Mouse (Mus musculus) Patski (cell line): ENCODE measurements around the gene Pllp. TPM values are rescaled to one million over a fixed set of nuclear protein-coding genes. Genes with fewer than 3 reads are reported as not detected.

Experiments used
- ATAC-seq: fragments of 100-300 bp; one replicate; pipeline ENCODE4 v1.8.0; 2021
- CTCF ChIA-PET: fragments of 350-600 bp; sonication (Branson Sonifier 250); formaldehyde crosslinking; loops from one replicate; lab custom pipeline; 2022; ENCODE audit warnings: inconsistent platforms; lab: Charles Lee
- POLR2A ChIA-PET: fragments of 350-600 bp; sonication (Branson Sonifier 250); formaldehyde crosslinking; loops from one replicate; lab custom pipeline; 2022; ENCODE audit warnings: antibody characterized with exemption, inconsistent platforms; lab: Charles Lee
- DNase-seq: peaks from one replicate; pipeline ENCODE4 v3.0.0-alpha.2; 2011; ENCODE audit warnings: low read depth, low spot score
- H3K27me3 ChIP-seq: fragments of 371-371 bp; one replicate; pipeline ENCODE4 v1.5.1; 2021
- CTCF ChIP-seq: fragments of 100-300 bp; IDR thresholded peaks from one replicate; pipeline ENCODE4 v1.5.1; 2021
- in situ Hi-C: fragments of 300-500 bp; cut with MboI; formaldehyde crosslinking; loops from 3 replicates; pipeline ENCODE4 v1.11.1; 2018; ENCODE audit warnings: low pct_unique_long_range_greater_than_20kb, mixed read lengths
- polyA plus RNA-seq: library from polyadenylated mRNA; unstranded; gene quantifications from one replicate; pipeline ENCODE4 v1.2.3, GENCODE M21; 2021

The Pllp gene
- polyA plus RNA-seq, 1 experiment from 2014 or later, result 0.56 TPM

- CTCF ChIA-PET, result interaction anchor here (0.5 to 2.6 kb wide), 20 partner anchors 10 to 213 kb away, joined by 3 to 17 read pairs (median 4); partner anchors contain the start of genes Ccl17, Fam192a and Rspry1
- peak; percentile 85 for TF ChIP-seq CTCF
- H3K27me3 ChIP-seq, result no peaks in the 10 kb centered on the region
- in situ Hi-C loops, result loop anchor here (5.0 to 10.0 kb wide), 3 partner anchors 81 to 212 kb away; no protein-coding TSS in a partner anchor
- ATAC-seq (peak; percentile 34), DNase-seq (peak; percentile 97)
- POLR2A ChIA-PET, result interaction anchor here (0.7 to 2.7 kb wide), 4 partner anchors 84 to 498 kb away, joined by 3 to 11 read pairs (median 7); no protein-coding TSS in a partner anchor
These were observed 8.0 kb upstream of the Pllp start for GRCm38 (mm10) chr8:94703972-94704668.

DNA sequence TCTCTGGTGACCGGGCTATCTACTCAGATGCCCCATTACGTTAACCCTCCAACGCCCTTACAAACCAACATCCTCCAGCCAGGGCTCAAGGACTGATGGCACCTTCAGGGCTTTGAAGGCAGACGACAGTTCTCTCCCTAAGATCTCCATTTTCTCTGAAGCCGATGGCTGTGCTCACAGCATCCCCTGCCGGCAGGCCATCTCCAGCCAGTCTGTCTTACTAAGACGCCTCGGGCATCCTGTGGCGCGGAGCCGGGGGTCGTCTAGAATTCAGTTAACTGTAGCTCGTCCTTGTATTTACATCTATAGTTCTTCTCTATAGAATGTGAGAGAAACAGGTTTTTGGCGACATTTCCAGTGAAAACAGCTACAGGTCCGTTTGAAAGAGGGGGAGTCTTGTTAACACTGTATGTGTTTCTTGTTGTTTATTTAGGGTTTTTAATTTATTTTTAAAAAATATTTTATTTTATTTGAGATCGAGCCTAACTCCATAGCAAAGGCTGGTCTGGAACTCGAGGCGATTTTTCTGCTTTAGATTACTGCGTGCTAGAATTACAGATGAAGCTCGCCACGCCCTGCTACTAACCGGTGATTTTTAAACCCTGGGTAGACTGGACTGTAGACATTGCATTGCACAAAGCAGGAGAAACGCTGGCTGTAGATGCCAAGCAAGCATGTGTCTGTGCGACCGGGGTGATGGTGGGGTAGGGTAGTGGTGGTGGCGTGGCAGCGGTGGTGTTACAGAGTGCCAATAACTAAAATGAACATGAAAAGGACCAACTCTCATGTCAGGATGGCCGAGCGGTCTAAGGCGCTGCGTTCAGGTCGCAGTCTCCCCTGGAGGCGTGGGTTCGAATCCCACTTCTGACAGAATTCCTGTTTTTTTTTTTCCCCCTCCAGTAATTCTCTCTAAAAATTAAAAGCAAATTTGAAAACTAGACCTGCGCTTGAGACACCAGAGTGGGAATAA is 7.1 kb upstream of the Pllp start:
- peak; percentile 59 for ATAC-seq
- no peak for DNase-seq
- CTCF ChIA-PET, result interaction anchor here (0.5 to 2.6 kb wide), 29 partner anchors 10 to 221 kb away, joined by 3 to 17 read pairs (median 4); partner anchors contain the start of genes Ccl17, Fam192a and Rspry1
- no peaks in the 10 kb centered on the region for H3K27me3 ChIP-seq
- POLR2A ChIA-PET, result interaction anchor here (0.7 to 2.7 kb wide), 4 partner anchors 85 to 497 kb away, joined by 3 to 11 read pairs (median 5); no protein-coding TSS in a partner anchor
- peak; percentile 99 for TF ChIP-seq CTCF
- in situ Hi-C loops, result loop anchor here (5.0 to 10.0 kb wide), 3 partner anchors 82 to 211 kb away; no protein-coding TSS in a partner anchor

DNA sequence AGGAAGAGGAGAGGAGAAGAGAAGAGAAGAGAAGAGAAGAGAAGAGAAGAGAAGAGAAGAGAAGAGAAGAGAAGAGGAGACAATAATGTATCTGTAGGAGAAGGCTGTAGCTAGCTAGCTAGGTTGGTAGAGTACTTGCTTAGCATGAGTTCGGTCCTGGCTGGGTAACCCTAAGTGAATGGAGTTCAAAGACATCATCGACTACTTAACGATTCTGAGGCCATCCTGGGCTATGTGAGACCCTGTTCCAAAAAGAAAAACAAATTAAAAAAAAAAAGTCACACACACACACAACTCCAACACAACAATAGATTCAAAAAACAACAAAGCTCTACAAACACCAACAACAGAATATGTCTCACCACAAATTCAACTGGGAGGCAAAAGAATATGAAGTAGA is 6.1 kb upstream of the Pllp start:
- peaks cover 1% of the 10 kb centered on the region for H3K27me3 ChIP-seq
- TF ChIP-seq CTCF, result no peak
- in situ Hi-C loops, result loop anchor here (5.0 to 10.0 kb wide), 3 partner anchors 83 to 210 kb away; no protein-coding TSS in a partner anchor
- ChIA-PET CTCF (interaction anchor here (0.8 to 2.4 kb wide), 11 partner anchors 9 to 220 kb away, joined by 3 to 17 read pairs (median 4); partner anchors contain the start of genes Fam192a and Rspry1), POLR2A (interaction anchor here (1.6 kb wide), 1 partner anchor 209 kb away, joined by 4 read pairs; no protein-coding TSS in a partner anchor)
- DNase-seq, result no peak
- no peak for ATAC-seq

DNA sequence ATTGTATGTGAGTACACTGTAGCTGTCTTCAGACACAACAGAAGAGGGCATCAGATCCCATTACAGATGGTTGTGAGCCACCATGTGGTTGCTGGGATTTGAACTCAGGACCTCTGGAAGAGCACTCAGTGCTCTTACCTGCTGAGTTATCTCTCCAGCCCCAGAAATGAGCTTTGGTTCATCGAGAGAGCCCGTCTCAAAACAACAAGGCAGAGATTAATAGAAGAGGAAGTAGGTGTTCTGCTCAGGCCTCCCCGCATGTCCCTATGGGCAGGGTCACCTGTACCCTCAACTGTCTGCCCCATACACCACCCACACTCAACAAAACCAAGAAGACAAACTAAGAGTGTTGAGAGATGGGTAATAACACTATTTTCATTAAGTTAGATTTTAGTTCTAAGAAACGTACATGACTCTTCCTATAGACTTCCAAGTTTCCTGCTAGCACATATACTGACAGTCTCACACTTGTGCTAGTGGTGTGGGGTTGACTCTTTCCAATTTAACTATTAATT is 4.4 kb upstream of the Pllp start:
- ATAC-seq, result no peak
- ChIA-PET CTCF (interaction anchor here (2.8 kb wide), 1 partner anchor 208 kb away, joined by 9 read pairs; no protein-coding TSS in a partner anchor), POLR2A (interaction anchor here (0.6 kb wide), 1 partner anchor 1054 kb away, joined by 6 read pairs; no protein-coding TSS in a partner anchor)
- no peak for TF ChIP-seq CTCF
- DNase-seq, result no peak
- in situ Hi-C loops, result loop anchor here (5.0 to 10.0 kb wide), 3 partner anchors 84 to 208 kb away; no protein-coding TSS in a partner anchor
- peaks cover 17% of the 10 kb centered on the region for H3K27me3 ChIP-seq

DNA sequence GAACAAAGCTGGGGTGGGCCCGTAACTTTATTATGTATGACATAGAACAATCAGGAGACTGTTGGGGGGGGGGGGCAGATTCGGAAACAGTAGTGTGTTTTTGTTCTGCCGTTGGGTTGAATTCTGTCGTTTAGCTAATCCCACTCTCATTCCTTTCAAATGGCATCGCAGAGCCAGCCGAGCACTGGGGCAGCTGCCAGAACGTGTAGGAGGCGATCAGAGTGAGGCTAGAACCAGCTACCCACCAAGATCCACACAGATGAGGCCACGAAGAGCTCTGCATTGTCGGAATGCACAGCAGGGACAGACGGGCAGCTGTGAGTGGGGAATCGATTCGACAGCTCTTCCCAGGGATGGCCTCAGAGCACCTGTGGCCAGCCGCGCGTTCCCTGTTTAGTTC is 3.3 kb upstream of the Pllp start:
- DNase-seq (no peak), ATAC-seq (no peak)
- ChIA-PET CTCF (interaction anchor here (2.8 kb wide), 1 partner anchor 207 kb away, joined by 9 read pairs; no protein-coding TSS in a partner anchor), POLR2A (interaction anchor here (0.6 to 1.1 kb wide), 3 partner anchors 9 to 97 kb away, joined by 3 to 6 read pairs (median 4); no protein-coding TSS in a partner anchor)
- no peak for TF ChIP-seq CTCF
- peaks cover 20% of the 10 kb centered on the region for H3K27me3 ChIP-seq
- in situ Hi-C loops, result no loop called here

- DNase-seq (no peak), ATAC-seq (no peak)
- peaks cover 23% of the 10 kb centered on the region for H3K27me3 ChIP-seq
- ChIA-PET POLR2A (no interaction called here), CTCF (interaction anchor here (2.8 kb wide), 1 partner anchor 206 kb away, joined by 9 read pairs; no protein-coding TSS in a partner anchor)
- no peak for TF ChIP-seq CTCF
- in situ Hi-C loops, result no loop called here
These were observed 1.9 kb upstream of the Pllp start for GRCm38 (mm10) chr8:94697956-94698355.

DNA sequence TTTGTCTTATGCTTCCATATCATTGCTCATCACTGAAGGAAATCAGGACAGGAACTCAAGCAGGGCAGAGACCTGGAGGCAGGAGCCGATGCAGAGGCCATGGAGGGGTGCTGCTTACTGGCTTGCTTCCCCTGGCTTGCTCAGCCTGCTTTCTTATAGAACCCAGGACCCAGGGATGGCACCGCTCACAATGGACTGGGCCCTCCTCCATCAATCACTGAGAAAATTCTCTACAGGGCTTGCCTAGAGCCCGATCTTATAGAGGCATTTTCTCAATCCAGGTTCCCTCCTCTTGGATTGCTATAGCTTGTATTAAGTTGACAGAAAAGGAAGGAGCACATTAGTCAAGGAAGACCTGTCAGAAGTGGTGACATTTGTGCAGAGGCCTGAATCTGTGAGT is 488 bp upstream of the Pllp start:
- POLR2A ChIA-PET, result interaction anchor here (0.6 to 1.2 kb wide), 2 partner anchors 220 to 224 kb away, joined by 3 read pairs; no protein-coding TSS in a partner anchor
- ATAC-seq (no peak), DNase-seq (no peak)
- TF ChIP-seq CTCF, result no peak
- in situ Hi-C loops, result no loop called here
- CTCF ChIA-PET, result interaction anchor here (1.3 kb wide), 1 partner anchor 204 kb away, joined by 3 read pairs; no protein-coding TSS in a partner anchor
- peaks cover 23% of the 10 kb centered on the region for H3K27me3 ChIP-seq

GRCm38 (mm10) chr8:94695341-94695993 is 611 bp downstream of the Pllp start:
- ATAC-seq (no peak), DNase-seq (no peak)
- in situ Hi-C loops, result no loop called here
- no peak for TF ChIP-seq CTCF
- POLR2A ChIA-PET, result no interaction called here
- CTCF ChIA-PET, result no interaction called here
- H3K27me3 ChIP-seq, result peaks cover 23% of the 10 kb centered on the region

DNA sequence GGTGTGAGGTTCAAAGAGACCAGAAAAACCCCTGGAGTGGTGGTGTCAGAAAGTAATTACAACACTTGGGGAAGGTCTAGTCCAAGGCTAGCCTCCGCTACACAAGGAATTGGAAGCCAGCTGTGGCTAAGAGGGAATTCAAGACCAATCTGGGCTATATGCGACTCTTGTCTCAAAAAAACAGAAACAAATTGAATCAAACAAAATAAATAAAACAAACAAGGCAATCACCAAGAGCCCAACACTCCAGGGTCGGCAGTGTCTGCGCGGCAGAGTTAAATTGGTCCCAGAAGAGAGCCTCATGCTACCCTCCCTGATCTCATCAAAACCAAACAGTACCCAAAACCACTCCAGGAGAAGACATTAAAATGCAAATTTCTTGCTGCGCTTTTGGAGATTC is 1.4 kb downstream of the Pllp start:
- H3K27me3 ChIP-seq, result peaks cover 23% of the 10 kb centered on the region
- ATAC-seq (no peak), DNase-seq (no peak)
- ChIA-PET CTCF (no interaction called here), POLR2A (no interaction called here)
- TF ChIP-seq CTCF, result no peak
- in situ Hi-C loops, result no loop called here
